Mouse (Mus musculus): Measurements from ENCODE around the gene Gm17617. TPM values are rescaled to one million over a fixed set of nuclear protein-coding genes. Genes with fewer than 3 reads are reported as not detected.

Gm17617 gene
- polyA plus RNA-seq, 1 experiment from 2014 or later: not detected

GRCm38 (mm10) chr13:55092588-55092987, 40.8 kb downstream of the Gm17617 start:
- Histone ChIP-seq H3K27ac (no peak overlapping the region), H3K4me1 (replicated peaks) (no peaks in the 10 kb centered on the region), H3K36me3 (peaks cover 16% of the 10 kb centered on the region), H3K4me3 (replicated peaks) (no peak overlapping the region), H3K9ac (replicated peaks) (no peak overlapping the region), H3K4me2 (replicated peaks) (no peak overlapping the region), H3K9me3 (no peaks in the 10 kb centered on the region), H3K27me3 (no peaks in the 10 kb centered on the region)
- no peak for ATAC-seq
- WGBS: 97% methylated on average over 4 of the region's 4 CpGs

Other genes starting within 250 kb of the Gm17617 start
- 5.9 and 7.3 TPM in 2 replicates for gene Unc5a, start 184.1 kb downstream of the Gm17617 start, polyA plus RNA-seq (2015; fragmentation: Nextera tagmentation; extraction: Ambion mirVana)
- 0.87 and 1.1 TPM in 2 replicates for gene Hk3, start 112.2 kb downstream of the Gm17617 start, polyA plus RNA-seq (2015; fragmentation: Nextera tagmentation; extraction: Ambion mirVana)
- 21.6 and 23.1 TPM in 2 replicates for gene Uimc1, start 33.2 kb downstream of the Gm17617 start, polyA plus RNA-seq (2015; fragmentation: Nextera tagmentation; extraction: Ambion mirVana)
- gene Zfp346, start 28.2 kb downstream of the Gm17617 start, polyA plus RNA-seq (2015; fragmentation: Nextera tagmentation; extraction: Ambion mirVana): 26.6 and 27.5 TPM in 2 replicates
- 0.30 and 0.47 TPM in 2 replicates for gene Fgfr4, start 19.1 kb upstream of the Gm17617 start, polyA plus RNA-seq (2015; fragmentation: Nextera tagmentation; extraction: Ambion mirVana)
- 75.1 and 81.5 TPM in 2 replicates for gene Nsd1, start 76.2 kb upstream of the Gm17617 start, polyA plus RNA-seq (2015; fragmentation: Nextera tagmentation; extraction: Ambion mirVana)
- 308 and 310 TPM in 2 replicates for gene Prelid1, start 187.0 kb upstream of the Gm17617 start, polyA plus RNA-seq (2015; fragmentation: Nextera tagmentation; extraction: Ambion mirVana)
- 99.5 and 108 TPM in 2 replicates for gene Rab24, start 188.4 kb upstream of the Gm17617 start, polyA plus RNA-seq (2015; fragmentation: Nextera tagmentation; extraction: Ambion mirVana)
- 18.4 and 19.9 TPM in 2 replicates for gene Mxd3, start 196.3 kb upstream of the Gm17617 start, polyA plus RNA-seq (2015; fragmentation: Nextera tagmentation; extraction: Ambion mirVana)
- 61.6 and 62.6 TPM in 2 replicates for gene Lman2, start 229.2 kb upstream of the Gm17617 start, polyA plus RNA-seq (2015; fragmentation: Nextera tagmentation; extraction: Ambion mirVana)
- 0.14 and 0.39 TPM in 2 replicates for gene Rgs14, start 236.2 kb upstream of the Gm17617 start, polyA plus RNA-seq (2015; fragmentation: Nextera tagmentation; extraction: Ambion mirVana)

Measured in midbrain, embryonic 13.5 days (tissue).